Mouse (Mus musculus): ENCODE measurements around the gene Slc38a3. TPM values are rescaled to one million over a fixed set of nuclear protein-coding genes. Genes with fewer than 3 reads are reported as not detected.
A peak's percentile ranks its signal among the peaks of the same experiment; 100 is the strongest.

The Slc38a3 gene
- polyA plus RNA-seq, 1 experiment from 2014 or later: 8.8 TPM

GRCm38 (mm10) chr9:107605041-107605661 is 64.2 kb downstream of the Slc38a3 start:
- H3K9me3 ChIP-seq: no peaks in the 10 kb centered on the region
- H3K27me3 ChIP-seq (ENCODE audit: poor library complexity, severe bottlenecking): peaks cover 47% of the 10 kb centered on the region
- WGBS: 38% methylated on average over 23 of the region's 23 CpGs
- DNase-seq (ENCODE audit: extremely low spot score, low spot score): no peak
- H3K4me3 ChIP-seq: peak overlapping the region; percentile 30; the same call in 1 of the 2 replicates
- H3K4me1 ChIP-seq: peaks cover 86% of the 10 kb centered on the region
- H3K36me3 ChIP-seq (replicated peaks): no peaks in the 10 kb centered on the region; the same call in 1 of the 2 replicates
- H3K27ac ChIP-seq: peak overlapping the region; percentile 85

GRCm38 (mm10) chr9:107603251-107603650 is 66.1 kb downstream of the Slc38a3 start:
- H3K27me3 ChIP-seq (ENCODE audit: poor library complexity, severe bottlenecking): peaks cover 62% of the 10 kb centered on the region
- H3K27ac ChIP-seq: peak overlapping the region; percentile 85
- no peak for DNase-seq (ENCODE audit: extremely low spot score, low spot score)
- H3K9me3 ChIP-seq: no peaks in the 10 kb centered on the region
- no peak overlapping the region for H3K4me3 ChIP-seq
- peaks cover 75% of the 10 kb centered on the region for H3K4me1 ChIP-seq
- H3K36me3 ChIP-seq (replicated peaks): no peaks in the 10 kb centered on the region
- 86% methylated on average over 6 of the region's 6 CpGs for WGBS

GRCm38 (mm10) chr9:107602068-107602648 is 67.2 kb downstream of the Slc38a3 start:
- peak; percentile 94 for DNase-seq (ENCODE audit: extremely low spot score, low spot score)
- Histone ChIP-seq H3K27me3 (ENCODE audit: poor library complexity, severe bottlenecking) (peaks cover 62% of the 10 kb centered on the region), H3K27ac (peak overlapping the region; percentile 85), H3K4me1 (peaks cover 64% of the 10 kb centered on the region), H3K9me3 (no peaks in the 10 kb centered on the region), H3K4me3 (0 out of 2 replicates have a peak overlapping the region, but pooled peaks have one; percentile 7), H3K36me3 (replicated peaks) (no peaks in the 10 kb centered on the region)
- 13% methylated on average over 10 of the region's 10 CpGs for WGBS

- Histone ChIP-seq H3K9me3 (no peaks in the 10 kb centered on the region), H3K4me3 (no peak overlapping the region), H3K27ac (0 out of 2 replicates have a peak overlapping the region, but pooled peaks have one; percentile 44), H3K4me1 (peaks cover 55% of the 10 kb centered on the region), H3K27me3 (ENCODE audit: poor library complexity, severe bottlenecking) (peaks cover 57% of the 10 kb centered on the region), H3K36me3 (replicated peaks) (no peaks in the 10 kb centered on the region)
- WGBS: 88% methylated on average over 11 of the region's 11 CpGs
- no peak for DNase-seq (ENCODE audit: extremely low spot score, low spot score)
Measured at GRCm38 (mm10) chr9:107601275-107601674, 68.1 kb downstream of the Slc38a3 start.

GRCm38 (mm10) chr9:107600745-107601144 is 68.6 kb downstream of the Slc38a3 start:
- H3K4me1 ChIP-seq: peaks cover 50% of the 10 kb centered on the region
- H3K36me3 ChIP-seq (replicated peaks): no peaks in the 10 kb centered on the region
- no peak for DNase-seq (ENCODE audit: extremely low spot score, low spot score)
- no peaks in the 10 kb centered on the region for H3K9me3 ChIP-seq
- no peak overlapping the region for H3K27ac ChIP-seq
- peaks cover 54% of the 10 kb centered on the region for H3K27me3 ChIP-seq (ENCODE audit: poor library complexity, severe bottlenecking)
- WGBS: 83% methylated on average over 12 of the region's 12 CpGs
- no peak overlapping the region for H3K4me3 ChIP-seq

Other genes with a start within 250 kb of the Slc38a3 start
- gene Tmem115, start 135.6 kb downstream of the Slc38a3 start, polyA plus RNA-seq (2016; fragmentation: Nextera tagmentation; extraction: Ambion mirVana): 33.0 and 35.8 TPM in 2 replicates
- gene Cyb561d2, start 127.3 kb downstream of the Slc38a3 start, polyA plus RNA-seq (2016; fragmentation: Nextera tagmentation; extraction: Ambion mirVana): 20.4 and 21.0 TPM in 2 replicates
- 36.7 and 37.3 TPM in 2 replicates for gene Nprl2, start 127.3 kb downstream of the Slc38a3 start, polyA plus RNA-seq (2016; fragmentation: Nextera tagmentation; extraction: Ambion mirVana)
- 0.74 and 1.4 TPM in 2 replicates for gene Zmynd10, start 122.2 kb downstream of the Slc38a3 start, polyA plus RNA-seq (2016; fragmentation: Nextera tagmentation; extraction: Ambion mirVana)
- gene Rassf1, start 118.0 kb downstream of the Slc38a3 start, polyA plus RNA-seq (2016; fragmentation: Nextera tagmentation; extraction: Ambion mirVana): 57.4 and 59.6 TPM in 2 replicates
- gene Tusc2, start 106.3 kb downstream of the Slc38a3 start, polyA plus RNA-seq (2016; fragmentation: Nextera tagmentation; extraction: Ambion mirVana): 73.3 and 74.1 TPM in 2 replicates
- 147 TPM in 2 replicates for gene Hyal2, start 101.6 kb downstream of the Slc38a3 start, polyA plus RNA-seq (2016; fragmentation: Nextera tagmentation; extraction: Ambion mirVana)
- gene Hyal1, start 92.6 kb downstream of the Slc38a3 start, polyA plus RNA-seq (2016; fragmentation: Nextera tagmentation; extraction: Ambion mirVana): 6.8 and 7.4 TPM in 2 replicates
- gene Naa80, start 90.6 kb downstream of the Slc38a3 start, polyA plus RNA-seq (2016; fragmentation: Nextera tagmentation; extraction: Ambion mirVana): 13.9 and 17.9 TPM in 2 replicates
- 0.42 and 0.47 TPM in 2 replicates for gene Hyal3, start 88.7 kb downstream of the Slc38a3 start, polyA plus RNA-seq (2016; fragmentation: Nextera tagmentation; extraction: Ambion mirVana)
- 58.6 and 66.8 TPM in 2 replicates for gene Ifrd2, start 81.9 kb downstream of the Slc38a3 start, polyA plus RNA-seq (2016; fragmentation: Nextera tagmentation; extraction: Ambion mirVana)
- gene Sema3b, start 60.3 kb downstream of the Slc38a3 start, polyA plus RNA-seq (2016; fragmentation: Nextera tagmentation; extraction: Ambion mirVana): 1.4 and 2.0 TPM in 2 replicates
- 526 and 533 TPM in 2 replicates for gene Gnai2, start 34.2 kb downstream of the Slc38a3 start, polyA plus RNA-seq (2016; fragmentation: Nextera tagmentation; extraction: Ambion mirVana)
- 3.9 and 4.1 TPM in 2 replicates for gene Gnat1, start 10.2 kb upstream of the Slc38a3 start, polyA plus RNA-seq (2016; fragmentation: Nextera tagmentation; extraction: Ambion mirVana)
- 10.0 and 11.2 TPM in 2 replicates for gene Sema3f, start 40.9 kb upstream of the Slc38a3 start, polyA plus RNA-seq (2016; fragmentation: Nextera tagmentation; extraction: Ambion mirVana)
- gene Rbm5, start 101.5 kb upstream of the Slc38a3 start, polyA plus RNA-seq (2016; fragmentation: Nextera tagmentation; extraction: Ambion mirVana): 185 and 192 TPM in 2 replicates
- gene Rbm6, start 203.7 kb upstream of the Slc38a3 start, polyA plus RNA-seq (2016; fragmentation: Nextera tagmentation; extraction: Ambion mirVana): 112 and 114 TPM in 2 replicates
- 12.2 and 12.5 TPM in 2 replicates for gene Mon1a, start 218.6 kb upstream of the Slc38a3 start, polyA plus RNA-seq (2016; fragmentation: Nextera tagmentation; extraction: Ambion mirVana)
- gene Mst1r, start 237.3 kb upstream of the Slc38a3 start, polyA plus RNA-seq (2016; fragmentation: Nextera tagmentation; extraction: Ambion mirVana): 0.49 and 0.60 TPM in 2 replicates

Data from forebrain, embryonic 10.5 days (tissue).